Mouse (Mus musculus): ENCODE results near the gene Bzw2. TPM values are rescaled to one million over a fixed set of nuclear protein-coding genes. Genes with fewer than 3 reads are reported as not detected.

Gene Bzw2
- polyA plus RNA-seq, 1 experiment, result 10.1 TPM

DNA sequence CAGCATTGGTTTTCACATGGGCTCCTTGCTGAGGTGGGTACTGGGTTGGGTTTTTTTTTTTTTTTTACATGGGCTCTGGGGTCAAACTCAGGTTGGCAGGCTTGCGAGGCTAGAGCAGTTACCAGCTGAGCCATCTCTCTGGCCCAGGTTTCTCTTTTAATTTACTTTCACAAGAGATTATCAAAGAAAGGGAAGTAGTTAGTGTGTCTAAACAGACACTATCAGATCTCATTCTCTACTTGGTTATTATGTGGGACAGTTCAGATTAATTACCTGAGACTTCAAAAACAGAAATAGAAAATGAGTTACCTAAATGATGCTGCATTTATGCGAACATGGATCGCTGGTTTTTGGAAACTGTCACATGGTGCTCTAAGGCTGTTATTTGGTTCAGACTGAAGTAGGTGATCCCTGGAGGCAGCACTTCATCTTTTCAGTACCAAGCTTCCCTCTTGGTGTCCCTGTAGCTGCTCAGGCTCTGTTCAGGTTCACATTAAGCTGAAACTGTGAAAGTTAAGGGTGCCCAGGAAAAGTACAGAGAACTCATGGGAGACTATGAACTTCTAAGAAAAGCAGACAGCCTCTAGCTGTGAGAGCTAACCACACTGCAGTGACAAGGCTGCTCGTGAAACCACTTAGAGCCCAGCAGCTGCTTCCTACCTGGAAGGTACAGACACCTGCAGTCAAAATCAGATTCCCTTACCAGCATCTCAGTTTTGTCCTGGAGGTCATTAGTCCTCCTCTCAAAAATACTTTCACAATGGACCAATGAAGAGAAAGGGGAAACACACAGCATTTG, 79.6 kb downstream of the Bzw2 start:
- no peak for TF ChIP-seq POLR2A (IDR thresholded peaks at IDR 0.05; ENCODE audit: low read depth, low read length)
- TF ChIP-seq CTCF (conservative IDR thresholded peaks at IDR 0.05; ENCODE audit: insufficient read depth, insufficient read length, low read depth, low read length), result no peak
- no peaks in the 10 kb centered on the region for H3K36me3 ChIP-seq (ENCODE audit: control insufficient read depth, insufficient read depth, low read length)
- WGBS, result 67% methylated on average over 4 of the region's 4 CpGs
- H3K27me3 ChIP-seq (replicated peaks; ENCODE audit: control insufficient read depth, insufficient read depth, low read length), result no peaks in the 10 kb centered on the region
- no peaks in the 10 kb centered on the region for H3K4me1 ChIP-seq (ENCODE audit: control insufficient read depth, insufficient read depth, low read length)
- DNase-seq, result no peak
- no peak overlapping the region for H3K27ac ChIP-seq (ENCODE audit: insufficient read depth, low read depth, low read length)
- no peak overlapping the region for H3K4me3 ChIP-seq (ENCODE audit: insufficient read depth, low read depth, low read length)

- peak; percentile 15 for DNase-seq
- Histone ChIP-seq H3K27ac (ENCODE audit: insufficient read depth, low read depth, low read length) (no peak overlapping the region), H3K4me1 (ENCODE audit: control insufficient read depth, insufficient read depth, low read length) (no peaks in the 10 kb centered on the region), H3K4me3 (ENCODE audit: insufficient read depth, low read depth, low read length) (no peak overlapping the region), H3K27me3 (replicated peaks; ENCODE audit: control insufficient read depth, insufficient read depth, low read length) (no peaks in the 10 kb centered on the region), H3K36me3 (ENCODE audit: control insufficient read depth, insufficient read depth, low read length) (no peaks in the 10 kb centered on the region)
- no peak for TF ChIP-seq CTCF (conservative IDR thresholded peaks at IDR 0.05; ENCODE audit: insufficient read depth, insufficient read length, low read depth, low read length)
- TF ChIP-seq POLR2A (IDR thresholded peaks at IDR 0.05; ENCODE audit: low read depth, low read length), result no peak
- WGBS, result 29% methylated on average over 5 of the region's 5 CpGs
Measured at GRCm38 (mm10) chr12:36072860-36073259, 85.0 kb downstream of the Bzw2 start.

- no peaks in the 10 kb centered on the region for H3K4me1 ChIP-seq (ENCODE audit: control insufficient read depth, insufficient read depth, low read length)
- no peaks in the 10 kb centered on the region for H3K27me3 ChIP-seq (replicated peaks; ENCODE audit: control insufficient read depth, insufficient read depth, low read length)
- TF ChIP-seq CTCF (conservative IDR thresholded peaks at IDR 0.05; ENCODE audit: insufficient read depth, insufficient read length, low read depth, low read length) (no peak), POLR2A (IDR thresholded peaks at IDR 0.05; ENCODE audit: low read depth, low read length) (no peak)
- DNase-seq, result no peak
- 91% methylated on average over 4 of the region's 4 CpGs for WGBS
- H3K36me3 ChIP-seq (ENCODE audit: control insufficient read depth, insufficient read depth, low read length), result no peaks in the 10 kb centered on the region
- H3K27ac ChIP-seq (ENCODE audit: insufficient read depth, low read depth, low read length), result no peak overlapping the region
- no peak overlapping the region for H3K4me3 ChIP-seq (ENCODE audit: insufficient read depth, low read depth, low read length)
Measured at GRCm38 (mm10) chr12:36070231-36070630, 87.6 kb downstream of the Bzw2 start.

GRCm38 (mm10) chr12:36067538-36067937, 90.3 kb downstream of the Bzw2 start:
- 97% methylated on average over 2 of the region's 2 CpGs for WGBS
- H3K27me3 ChIP-seq (replicated peaks; ENCODE audit: control insufficient read depth, insufficient read depth, low read length), result no peaks in the 10 kb centered on the region
- H3K27ac ChIP-seq (ENCODE audit: insufficient read depth, low read depth, low read length), result no peak overlapping the region
- TF ChIP-seq CTCF (conservative IDR thresholded peaks at IDR 0.05; ENCODE audit: insufficient read depth, insufficient read length, low read depth, low read length) (no peak), POLR2A (IDR thresholded peaks at IDR 0.05; ENCODE audit: low read depth, low read length) (no peak)
- no peaks in the 10 kb centered on the region for H3K4me1 ChIP-seq (ENCODE audit: control insufficient read depth, insufficient read depth, low read length)
- no peak overlapping the region for H3K4me3 ChIP-seq (ENCODE audit: insufficient read depth, low read depth, low read length)
- DNase-seq, result no peak
- H3K36me3 ChIP-seq (ENCODE audit: control insufficient read depth, insufficient read depth, low read length), result no peaks in the 10 kb centered on the region

- DNase-seq, result no peak
- no peak overlapping the region for H3K4me3 ChIP-seq (ENCODE audit: insufficient read depth, low read depth, low read length)
- WGBS, result 78% methylated on average over 1 of the region's 1 CpGs
Measured at GRCm38 (mm10) chr12:36065911-36066310, 92.0 kb downstream of the Bzw2 start.

GRCm38 (mm10) chr12:36057699-36058098, 100.2 kb downstream of the Bzw2 start:
- H3K36me3 ChIP-seq (ENCODE audit: control insufficient read depth, insufficient read depth, low read length), result no peaks in the 10 kb centered on the region
- no peaks in the 10 kb centered on the region for H3K27me3 ChIP-seq (replicated peaks; ENCODE audit: control insufficient read depth, insufficient read depth, low read length)
- TF ChIP-seq POLR2A (IDR thresholded peaks at IDR 0.05; ENCODE audit: low read depth, low read length) (no peak), CTCF (conservative IDR thresholded peaks at IDR 0.05; ENCODE audit: insufficient read depth, insufficient read length, low read depth, low read length) (no peak)
- H3K27ac ChIP-seq (ENCODE audit: insufficient read depth, low read depth, low read length), result no peak overlapping the region
- no peak overlapping the region for H3K4me3 ChIP-seq (ENCODE audit: insufficient read depth, low read depth, low read length)
- WGBS, result 63% methylated on average over 2 of the region's 2 CpGs
- no peaks in the 10 kb centered on the region for H3K4me1 ChIP-seq (ENCODE audit: control insufficient read depth, insufficient read depth, low read length)
- DNase-seq, result no peak

More at GRCm38 (mm10) chr12:36065911-36066310, 92.0 kb downstream of the Bzw2 start:
- Histone ChIP-seq H3K27me3 (replicated peaks; ENCODE audit: control insufficient read depth, insufficient read depth, low read length) (no peaks in the 10 kb centered on the region), H3K4me1 (ENCODE audit: control insufficient read depth, insufficient read depth, low read length) (no peaks in the 10 kb centered on the region), H3K27ac (ENCODE audit: insufficient read depth, low read depth, low read length) (no peak overlapping the region), H3K36me3 (ENCODE audit: control insufficient read depth, insufficient read depth, low read length) (no peaks in the 10 kb centered on the region)
- TF ChIP-seq CTCF (conservative IDR thresholded peaks at IDR 0.05; ENCODE audit: insufficient read depth, insufficient read length, low read depth, low read length), result no peak
- no peak for TF ChIP-seq POLR2A (IDR thresholded peaks at IDR 0.05; ENCODE audit: low read depth, low read length)

- TF ChIP-seq CTCF (conservative IDR thresholded peaks at IDR 0.05; ENCODE audit: insufficient read depth, insufficient read length, low read depth, low read length) (no peak), POLR2A (IDR thresholded peaks at IDR 0.05; ENCODE audit: low read depth, low read length) (no peak)
- WGBS, result 58% methylated on average over 1 of the region's 1 CpGs
- no peaks in the 10 kb centered on the region; the same call in 1 of the 2 replicates for H3K4me1 ChIP-seq (ENCODE audit: control insufficient read depth, insufficient read depth, low read length)
- H3K36me3 ChIP-seq (ENCODE audit: control insufficient read depth, insufficient read depth, low read length), result no peaks in the 10 kb centered on the region
- no peak for DNase-seq
- no peak overlapping the region for H3K27ac ChIP-seq (ENCODE audit: insufficient read depth, low read depth, low read length)
- no peak overlapping the region for H3K4me3 ChIP-seq (ENCODE audit: insufficient read depth, low read depth, low read length)
- no peaks in the 10 kb centered on the region for H3K27me3 ChIP-seq (replicated peaks; ENCODE audit: control insufficient read depth, insufficient read depth, low read length)
Measured at GRCm38 (mm10) chr12:36050276-36050675, 107.6 kb downstream of the Bzw2 start.

Measured in kidney, adult 2 months (tissue).